Mouse (Mus musculus) adrenal gland, postnatal 25 days (tissue): Measurements from ENCODE around the gene Mmp10. TPM values are rescaled to one million over a fixed set of nuclear protein-coding genes. Genes with fewer than 3 reads are reported as not detected.

Experiments
- total RNA-seq: library from RNA; stranded (reverse); gene quantifications from 2 replicates; pipeline ENCODE4 v1.2.3, GENCODE M21; 2021

Mmp10 gene
- total RNA-seq, 1 experiment from 2014 or later: not detected

Other genes with a start within 250 kb of the Mmp10 start
- 0.49 TPM in 1 of 2 replicates, not detected in the other for gene Mmp13, start 229.8 kb upstream of the Mmp10 start, total RNA-seq
- gene Mmp12, start 158.0 kb upstream of the Mmp10 start, total RNA-seq: 3.2 and 3.4 TPM in 2 replicates
- not detected in 2 replicates for gene Mmp1b, start 114.3 kb upstream of the Mmp10 start, total RNA-seq
- gene Mmp3, start 56.5 kb upstream of the Mmp10 start, total RNA-seq: not detected in 2 replicates
- 0.15 TPM in 1 of 2 replicates, not detected in the other for gene Mmp8, start 56.1 kb downstream of the Mmp10 start, total RNA-seq
- gene Mmp27, start 69.0 kb downstream of the Mmp10 start, total RNA-seq: 5.5 and 9.0 TPM in 2 replicates
- gene Mmp20, start 125.9 kb downstream of the Mmp10 start, total RNA-seq: not detected in 2 replicates
- gene Mmp7, start 189.7 kb downstream of the Mmp10 start, total RNA-seq: not detected in 2 replicates